15 mouse cellular contexts compared by ENCODE assay signal in genomic region chr1:84154725-84155584, GRCm38 (mm10).
A peak's percentile ranks its signal among the peaks of the same experiment; 100 is the strongest.
DNase-seq lines count a peak whose midpoint lies in the region; ATAC-seq and TF ChIP-seq lines count a peak whose summit lies in the region.
"Had no signal": no experiment of that assay in that cellular context is flagged by ENCODE, and none has a peak within 500 bp of the region (broad histone marks: within the 10 kb centered on the region; RNA-seq: fewer than 3 reads in every experiment).

No protein-coding gene starts in this region.

- intact Hi-C loops in heart, postnatal 14 days (cut with DNase I), result no loop called here

- TF ChIP-seq CTCF in thymus, adult 2 months (IDR thresholded peaks at IDR 0.05; ENCODE audit: borderline replicate concordance, control insufficient read depth, extremely low read depth, insufficient read depth, low read length, poor library complexity), result no peak

- no peaks in the 10 kb centered on the region for H3K27me3 ChIP-seq in forebrain, embryonic 15.5 days
- no peaks in the 10 kb centered on the region for H3K27me3 ChIP-seq in neural tube, embryonic 12.5 days (replicated peaks)
- no peaks in the 10 kb centered on the region for H3K27me3 ChIP-seq in thymus, adult 2 months (ENCODE audit: control insufficient read depth, insufficient read depth, low read length)
- H3K27me3 ChIP-seq: limb, embryonic 12.5 days had no signal

- peak; percentile 68 for DNase-seq in heart, adult 11 months
- no peak for DNase-seq in heart, postnatal 14 days
- peak; percentile 14 for DNase-seq in mesoderm, embryonic 11.5 days (ENCODE audit: low read depth, low spot score)
- DNase-seq in gastrocnemius, adult 18-20 months (ENCODE audit: low spot score), result no peak
- DNase-seq in thymus, adult 2 months, result no peak
- no peak for DNase-seq in cerebellum, postnatal 4 days (ENCODE audit: low spot score in 2 of 2)
- DNase-seq: cerebellum, adult 8-10 months; gastrocnemius, adult 2 months; heart, postnatal 36 days; kidney, adult 9 months; liver, postnatal 0 days; right cerebral cortex, postnatal 25 days had no signal

- H3K9ac ChIP-seq in forebrain, embryonic 15.5 days (replicated peaks), result no peak overlapping the region
- no peak overlapping the region for H3K9ac ChIP-seq in neural tube, embryonic 12.5 days
- H3K9ac ChIP-seq: limb, embryonic 12.5 days; liver, postnatal 0 days had no signal

- peak overlapping the region; percentile 75 for H3K27ac ChIP-seq in forebrain, embryonic 15.5 days (replicated peaks)
- no peak overlapping the region for H3K27ac ChIP-seq in neural tube, embryonic 12.5 days
- H3K27ac ChIP-seq in thymus, adult 2 months (ENCODE audit: control insufficient read depth, insufficient read depth, low read length), result no peak overlapping the region
- H3K27ac ChIP-seq: gastrocnemius, adult 2 months; limb, embryonic 12.5 days had no signal

- H3K36me3 ChIP-seq in forebrain, embryonic 15.5 days, result no peaks in the 10 kb centered on the region
- H3K36me3 ChIP-seq in neural tube, embryonic 12.5 days, result no peaks in the 10 kb centered on the region
- no peaks in the 10 kb centered on the region for H3K36me3 ChIP-seq in thymus, adult 2 months (ENCODE audit: control insufficient read depth, insufficient read depth, low read length)
- H3K36me3 ChIP-seq: limb, embryonic 12.5 days had no signal

- no peaks in the 10 kb centered on the region for H3K9me3 ChIP-seq in forebrain, embryonic 15.5 days
- no peaks in the 10 kb centered on the region for H3K9me3 ChIP-seq in neural tube, embryonic 12.5 days
- H3K9me3 ChIP-seq: limb, embryonic 12.5 days had no signal

- peak; percentile 54 for ATAC-seq in forebrain, embryonic 15.5 days (replicated peaks)
- ATAC-seq in neural tube, embryonic 12.5 days (ENCODE audit: low FRiP score, low read depth), result peak; percentile 79
- ATAC-seq: liver, postnatal 0 days had no signal

- 0 out of 2 replicates have a peak overlapping the region, but pooled peaks have one; percentile 13 for H3K4me2 ChIP-seq in forebrain, embryonic 15.5 days (replicated peaks)
- peak overlapping the region; percentile 22; the same call in 1 of the 2 replicates for H3K4me2 ChIP-seq in neural tube, embryonic 12.5 days (replicated peaks)
- H3K4me2 ChIP-seq: limb, embryonic 12.5 days had no signal

- H3K4me3 ChIP-seq in forebrain, embryonic 15.5 days, result no peak overlapping the region
- no peak overlapping the region for H3K4me3 ChIP-seq in neural tube, embryonic 12.5 days
- no peak overlapping the region for H3K4me3 ChIP-seq in thymus, adult 2 months (ENCODE audit: control insufficient read depth, insufficient read depth, low read length)
- H3K4me3 ChIP-seq: gastrocnemius, adult 2 months; limb, embryonic 12.5 days had no signal

- H3K4me1 ChIP-seq in forebrain, embryonic 15.5 days, result 0 out of 2 replicates have a peak, but pooled peaks cover 9% of the 10 kb centered on the region
- H3K4me1 ChIP-seq in neural tube, embryonic 12.5 days, result no peaks in the 10 kb centered on the region
- H3K4me1 ChIP-seq in thymus, adult 2 months (replicated peaks; ENCODE audit: control insufficient read depth, insufficient read depth, low read length), result no peaks in the 10 kb centered on the region
- H3K4me1 ChIP-seq: limb, embryonic 12.5 days had no signal

- WGBS in forebrain, embryonic 15.5 days, result 45% methylated on average over 12 of the region's 12 CpGs
- 50% methylated on average over 12 of the region's 12 CpGs for WGBS in neural tube, embryonic 12.5 days
- WGBS in thymus, adult 2 months, result 91% methylated on average over 12 of the region's 12 CpGs

- no peak for TF ChIP-seq POLR2A in thymus, adult 2 months (IDR thresholded peaks at IDR 0.05; ENCODE audit: control insufficient read depth, extremely low read depth, insufficient read depth, low read length, poor library complexity)

Comparison
In these comparisons a context has a peak if more than half of its experiments do, and no peak if none do; other contexts are left out.
1. DNase-seq: peak in heart, adult 11 months (single experiment) and mesoderm, embryonic 11.5 days (single experiment); none in heart, postnatal 14 days (0 of 2), gastrocnemius, adult 18-20 months (single experiment), thymus, adult 2 months (single experiment) and cerebellum, postnatal 4 days (0 of 2).